ENCODE assay signal across 23 mouse cellular contexts in the genomic region with DNA sequence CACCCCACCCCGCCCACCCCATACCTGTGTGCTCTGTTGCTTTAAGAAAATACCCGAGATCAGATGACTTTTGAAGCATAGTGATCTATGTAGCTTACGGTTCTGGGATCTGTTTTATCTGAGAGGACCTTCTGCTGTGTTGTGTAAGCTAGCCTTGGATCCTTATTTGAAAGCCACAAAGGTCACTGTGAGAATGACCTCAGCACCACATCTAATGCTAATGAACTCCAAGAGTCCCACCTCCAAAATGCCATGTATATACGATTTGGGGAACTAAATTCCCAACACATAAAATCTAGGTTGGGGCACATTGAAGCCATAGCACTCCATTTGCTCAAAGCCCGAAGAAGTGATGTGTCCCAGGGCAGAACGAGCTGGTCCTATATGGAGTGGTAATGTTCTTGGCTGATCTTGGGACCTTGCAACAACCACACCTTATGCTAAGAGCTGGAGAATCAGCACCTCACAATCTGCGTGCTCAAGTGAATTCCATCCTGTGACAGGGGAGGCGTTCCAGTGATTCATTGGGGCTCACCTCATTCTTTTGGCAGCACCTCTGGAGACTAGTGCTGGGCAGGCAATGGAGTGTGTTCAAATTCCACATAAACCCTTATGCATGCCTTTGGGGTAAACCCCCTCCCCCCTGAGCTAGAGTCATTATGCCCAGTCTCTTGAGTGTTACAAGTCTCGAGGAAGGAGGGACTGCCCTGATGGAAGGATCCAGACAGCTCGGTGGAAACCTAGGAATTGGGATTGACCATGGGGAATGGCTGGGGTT. TPM values are rescaled to one million over a fixed set of nuclear protein-coding genes. Genes with fewer than 3 reads are reported as not detected.
DNase-seq lines count a peak whose midpoint lies in the region; ATAC-seq and TF ChIP-seq lines count a peak whose summit lies in the region.
"Had no signal": no experiment of that assay in that cellular context is flagged by ENCODE, and none has a peak within 500 bp of the region (broad histone marks: within the 10 kb centered on the region; RNA-seq: fewer than 3 reads in every experiment).

No protein-coding gene starts in this region.

- no peak for ATAC-seq in G1E (ENCODE audit: extremely low read depth, insufficient number of reproducible peaks, low FRiP score, poor library complexity, severe bottlenecking)
- ATAC-seq: CD4-positive, CD25-positive, alpha-beta regulatory T cell, adult 4 months; forebrain, embryonic 13.5 days; forebrain, postnatal 0 days; intestine, postnatal 0 days had no signal

- H3K4me3 ChIP-seq in G1E (ENCODE audit: low read depth, low read length) = no peak overlapping the region
- H3K4me3 ChIP-seq: embryonic facial prominence, embryonic 10.5 days; forebrain, embryonic 13.5 days; heart, adult 2 months; heart, embryonic 12.5 days; hindbrain, embryonic 10.5 days had no signal

- H3K9me3 ChIP-seq in G1E (replicated peaks) = no peaks in the 10 kb centered on the region

- peaks cover 29% of the 10 kb centered on the region for H3K27me3 ChIP-seq in G1E (ENCODE audit: insufficient read depth, low read length)
- H3K27me3 ChIP-seq: forebrain, embryonic 13.5 days; heart, embryonic 12.5 days had no signal

- peaks cover 31% of the 10 kb centered on the region for H3K36me3 ChIP-seq in G1E (replicated peaks)

- H3K4me1 ChIP-seq in G1E (ENCODE audit: insufficient read depth, low read depth, low read length) = peaks cover 10% of the 10 kb centered on the region
- H3K4me1 ChIP-seq: embryonic facial prominence, embryonic 10.5 days; forebrain, embryonic 13.5 days; hindbrain, embryonic 10.5 days had no signal

- DNase-seq in heart, adult 11 months = peak; percentile 96
- DNase-seq in heart, adult 9 months (ENCODE audit: low spot score in 2 of 2) = no peak
- DNase-seq in ovary, adult 18-20 months (ENCODE audit: low spot score) = peak; percentile 61
- no peak for DNase-seq in ovary, postnatal 36 days (ENCODE audit: low spot score)
- no peak for DNase-seq in G1E (ENCODE audit: low spot score)
- no peak for DNase-seq in frontal cortex, postnatal 36 days (ENCODE audit: low spot score in 2 of 2)
- DNase-seq in urinary bladder, postnatal 14 days (ENCODE audit: low spot score) = no peak
- DNase-seq: B cell, adult 2 months; forebrain, postnatal 0 days had no signal

- TF ChIP-seq CTCF in G1E (IDR thresholded peaks at IDR 0.05; ENCODE audit: low read depth, low read length) = peak; percentile 24; the same call in 1 of the 2 replicates

RNA-seq across cellular contexts. Expression of a gene that starts 20.4 kb away (rescaled TPM):
- 230 and 327 TPM in 2 replicates for total RNA-seq in G1E (2014; fragmentation: Nextera tagmentation)
- 187 and 221 TPM in 2 replicates for total RNA-seq in G1E (2017)
- 42.0 and 52.9 TPM in 2 replicates for polyA plus RNA-seq in G1E (2012)

RNA-seq across cellular contexts. Expression of a gene that starts 20.4 kb away (rescaled TPM):
- total RNA-seq in G1E (2014; fragmentation: Nextera tagmentation) (not detected in 2 replicates), G1E (2017) (under 0.01 TPM in 1 of 2 replicates, not detected in the other)
- polyA plus RNA-seq in G1E (2012) = not detected in 2 replicates
- total RNA-seq: adrenal gland, postnatal 10 days; gastrocnemius, adult 8-10 months; gastrocnemius, postnatal 4 days; heart, adult 2 months; heart, postnatal 25 days; MEL had no signal
- polyA plus RNA-seq: CD4-positive, CD25-positive, alpha-beta regulatory T cell, adult 4 months; embryonic facial prominence, embryonic 10.5 days; heart, adult 2 months; heart, embryonic 12.5 days; heart, embryonic 16.5 days; hindbrain, embryonic 10.5 days; intestine, postnatal 0 days had no signal

RNA-seq across cellular contexts. Expression of a gene that starts 30.3 kb away (rescaled TPM):
- total RNA-seq in G1E (2014; fragmentation: Nextera tagmentation) (not detected in 2 replicates), G1E (2017) (0.23 and 0.49 TPM in 2 replicates)
- polyA plus RNA-seq in G1E (2012) = not detected in 2 replicates
- total RNA-seq: forebrain, postnatal 0 days; gastrocnemius, adult 8-10 months had no signal

RNA-seq across cellular contexts. Expression of a gene that starts 45.3 kb away (rescaled TPM):
- not detected in 2 replicates for total RNA-seq in G1E (2014; fragmentation: Nextera tagmentation)
- 0.06 and 0.22 TPM in 2 replicates for total RNA-seq in G1E (2017)
- polyA plus RNA-seq in G1E (2012) = not detected in 2 replicates
- total RNA-seq: heart, adult 2 months; heart, postnatal 25 days; MEL had no signal
- polyA plus RNA-seq: CD4-positive, CD25-positive, alpha-beta regulatory T cell, adult 4 months; embryonic facial prominence, embryonic 10.5 days; forebrain, embryonic 13.5 days; forebrain, postnatal 0 days; heart, adult 2 months; hindbrain, embryonic 10.5 days; hindbrain, embryonic 14.5 days had no signal

RNA-seq across cellular contexts. Expression of a gene that starts 51.5 kb away (rescaled TPM):
- total RNA-seq in G1E (2014; fragmentation: Nextera tagmentation) (not detected in 2 replicates), G1E (2017) (0.16 TPM in 1 of 2 replicates, not detected in the other)
- polyA plus RNA-seq in G1E (2012) = not detected in 2 replicates
- total RNA-seq: gastrocnemius, adult 8-10 months; MEL had no signal

Comparison
In these comparisons a context has a peak if more than half of its experiments do, and no peak if none do; other contexts are left out.
1. DNase-seq: peak in heart, adult 11 months (single experiment) and ovary, adult 18-20 months (single experiment); none in heart, adult 9 months (0 of 2), ovary, postnatal 36 days (single experiment), G1E (single experiment), frontal cortex, postnatal 36 days (0 of 2) and urinary bladder, postnatal 14 days (single experiment).